Mouse (Mus musculus) forebrain, postnatal 0 days (tissue): ENCODE data around the gene Oit3. TPM values are rescaled to one million over a fixed set of nuclear protein-coding genes. Genes with fewer than 3 reads are reported as not detected.
"Not testable (repeated sequence)": the region's sequence is repeated elsewhere in the genome, so short reads cannot be mapped to it uniquely, and the experiment has no call there.

Source experiments
- ATAC-seq: fragments of 200-750 bp; cut with Nextera tagmentation; 2 replicates; pipeline ENCODE4 v1.8.0; 2017; ENCODE audit warnings: mild to moderate bottlenecking, moderate library complexity
- DNase-seq: peaks from one replicate; pipeline ENCODE4 v3.0.0-alpha.2; 2015
- H3K27ac ChIP-seq: fragments of 300-500 bp; sonication (generic); 2 replicates; pipeline ENCODE4 v1.5.1; 2014; ENCODE audit warnings: low read depth, mild to moderate bottlenecking, antibody characterized with exemption, low read length, moderate library complexity, mixed read lengths
- H3K27me3 ChIP-seq: fragments of 300-500 bp; sonication (generic); 2 replicates; pipeline ENCODE4 v1.6.1; 2014; ENCODE audit warnings: mild to moderate bottlenecking, low read length, mixed read lengths; ENCODE audit not compliant: insufficient read depth
- H3K36me3 ChIP-seq: fragments of 300-500 bp; sonication (generic); 2 replicates; pipeline ENCODE4 v1.6.1; 2014; ENCODE audit warnings: mild to moderate bottlenecking, moderate library complexity; ENCODE audit not compliant: insufficient read depth
- H3K4me1 ChIP-seq: fragments of 300-500 bp; sonication (generic); 2 replicates; pipeline ENCODE4 v1.6.1; 2014; ENCODE audit warnings: antibody characterized with exemption; ENCODE audit not compliant: insufficient read depth
- H3K4me2 ChIP-seq: fragments of 300-500 bp; sonication (generic); 2 replicates; pipeline ENCODE4 v1.6.1; 2014; ENCODE audit warnings: low read depth, mild to moderate bottlenecking, moderate library complexity
- H3K4me3 ChIP-seq: fragments of 300-500 bp; sonication (generic); 2 replicates; pipeline ENCODE4 v1.5.1; 2014; ENCODE audit warnings: low read depth, low read length, mixed read lengths
- H3K9ac ChIP-seq: fragments of 300-500 bp; sonication (generic); 2 replicates; pipeline ENCODE4 v1.6.1; 2014; ENCODE audit warnings: mild to moderate bottlenecking
- H3K9me3 ChIP-seq: fragments of 300-500 bp; sonication (generic); 2 replicates; pipeline ENCODE4 v1.6.1; 2016; ENCODE audit warnings: low read length
- CTCF ChIP-seq: sonication (generic); IDR thresholded peaks from 2 replicates; pipeline ENCODE4 v1.5.1; 2016; ENCODE audit warnings: antibody characterized with exemption, control low read depth, low read depth
- WGBS: fragments of 180-500 bp; shearing (Covaris S2); extraction: QIAGEN DNeasy Blood & Tissue Kit; methylation state at CpG from one replicate; pipeline ENCODE4 v1.1.7; 2014; 5-methylcytosine and 5-hydroxymethylcytosine counted together
- polyA plus RNA-seq: library from polyadenylated mRNA; unstranded; fragments of >200 nt; fragmentation: Nextera tagmentation; extraction: Ambion mirVana; gene quantifications from 2 replicates; pipeline ENCODE4 v1.2.1, GENCODE M21; 2015
- total RNA-seq: library from RNA; depleted of rRNA; stranded (reverse); fragments of >200 nt; gene quantifications from 2 replicates; pipeline ENCODE4 v1.2.3, GENCODE M21; 2014

Oit3 gene
- total and polyA plus RNA-seq, 2 experiments from 2014 or later, result 0.19 to 0.27 TPM

DNA sequence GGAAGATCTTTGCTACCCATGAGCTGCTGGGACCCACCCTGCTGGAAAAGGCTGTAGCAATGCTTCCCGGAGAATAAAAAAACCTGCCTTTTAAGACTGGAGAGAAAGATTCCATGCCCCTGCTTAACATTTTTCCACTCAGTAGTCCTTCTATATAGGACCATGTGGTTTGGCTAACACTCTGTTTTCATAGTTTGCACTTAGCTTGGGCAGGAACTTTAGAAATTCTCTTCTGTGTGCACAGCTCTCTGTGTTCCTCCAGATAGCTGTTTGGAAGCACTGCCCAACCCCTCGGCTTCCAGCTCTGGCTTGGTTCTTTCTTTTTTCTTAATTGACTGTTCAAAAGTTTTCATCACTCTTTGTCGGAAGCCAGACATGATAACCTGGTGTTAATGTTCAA is 25.0 kb downstream of the Oit3 start:
- no peak for TF ChIP-seq CTCF
- Histone ChIP-seq H3K9me3 (no peaks in the 10 kb centered on the region), H3K4me1 (no peaks in the 10 kb centered on the region), H3K27me3 (no peaks in the 10 kb centered on the region), H3K27ac (no peak overlapping the region), H3K4me2 (no peak overlapping the region), H3K4me3 (no peak overlapping the region), H3K9ac (no peak overlapping the region), H3K36me3 (no peaks in the 10 kb centered on the region)
- DNase-seq, result no peak
- WGBS, result 92% methylated on average over 3 of the region's 3 CpGs
- no peak for ATAC-seq

DNA sequence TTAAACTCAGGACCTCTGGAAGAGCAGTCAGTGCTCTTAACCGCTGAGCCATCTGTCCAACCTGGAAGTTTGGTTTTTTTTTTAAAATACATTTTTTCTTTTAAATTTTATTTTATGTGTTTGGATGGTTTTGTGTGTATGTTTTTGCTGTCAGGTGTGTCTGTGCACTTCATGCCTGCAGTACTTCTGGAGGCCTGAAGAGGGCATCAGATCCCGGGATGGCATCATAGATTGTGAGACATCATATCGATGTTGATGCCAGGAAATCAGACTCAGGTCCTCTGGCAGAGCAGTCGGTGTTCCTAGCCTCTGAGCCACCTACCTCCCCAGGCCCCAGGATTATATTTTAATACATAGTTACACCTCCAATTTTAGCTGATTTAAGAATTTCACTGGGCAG is 27.9 kb downstream of the Oit3 start:
- H3K4me1 ChIP-seq, result 0 out of 2 replicates have a peak, but pooled peaks cover under 1% of the 10 kb centered on the region
- no peak overlapping the region for H3K4me2 ChIP-seq
- H3K4me3 ChIP-seq, result no peak overlapping the region
- H3K9ac ChIP-seq, result no peak overlapping the region
- no peaks in the 10 kb centered on the region for H3K36me3 ChIP-seq
- no peak overlapping the region for H3K27ac ChIP-seq
- no peaks in the 10 kb centered on the region for H3K9me3 ChIP-seq
- H3K27me3 ChIP-seq, result no peaks in the 10 kb centered on the region
- 94% methylated on average over 4 of the region's 4 CpGs for WGBS
- no peak for DNase-seq
- TF ChIP-seq CTCF, result peak; percentile 17; the same call in 1 of the 2 replicates
- ATAC-seq, result no peak

- Histone ChIP-seq H3K9me3 (no peaks in the 10 kb centered on the region), H3K4me2 (no peak overlapping the region), H3K4me1 (0 out of 2 replicates have a peak, but pooled peaks cover 4% of the 10 kb centered on the region), H3K27ac (no peak overlapping the region), H3K9ac (no peak overlapping the region), H3K36me3 (no peaks in the 10 kb centered on the region), H3K27me3 (no peaks in the 10 kb centered on the region), H3K4me3 (no peak overlapping the region)
- DNase-seq (no peak), ATAC-seq (no peak)
- TF ChIP-seq CTCF, result no peak
- WGBS, result 91% methylated on average over 12 of the region's 12 CpGs
Measured at GRCm38 (mm10) chr10:59410264-59410663, 31.3 kb downstream of the Oit3 start.

DNA sequence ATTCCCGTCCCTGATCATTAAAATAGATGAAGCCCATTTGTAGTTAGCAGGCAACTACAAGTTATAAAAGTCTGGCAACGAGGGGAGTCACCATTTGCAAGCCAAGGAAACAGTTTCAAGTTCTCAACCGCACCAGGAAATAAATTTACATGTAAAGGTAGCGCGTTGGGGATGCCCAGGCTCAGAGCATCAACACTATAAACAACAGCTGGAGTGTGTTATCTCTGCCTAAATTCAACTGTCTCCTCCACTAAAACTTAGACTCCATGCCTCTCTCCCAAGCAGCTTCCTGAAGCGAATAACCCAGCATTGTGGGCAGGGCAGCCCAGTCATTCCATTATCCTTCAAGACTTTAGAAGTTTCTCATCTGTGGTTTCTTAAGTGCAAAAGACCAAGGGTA is 33.1 kb downstream of the Oit3 start:
- Histone ChIP-seq H3K4me2 (no peak overlapping the region), H3K27ac (no peak overlapping the region), H3K9ac (no peak overlapping the region), H3K9me3 (no peaks in the 10 kb centered on the region), H3K36me3 (no peaks in the 10 kb centered on the region), H3K4me3 (no peak overlapping the region), H3K4me1 (0 out of 2 replicates have a peak, but pooled peaks cover 4% of the 10 kb centered on the region), H3K27me3 (no peaks in the 10 kb centered on the region)
- ATAC-seq (no peak), DNase-seq (no peak)
- 57% methylated on average over 6 of the region's 6 CpGs for WGBS
- no peak for TF ChIP-seq CTCF

DNA sequence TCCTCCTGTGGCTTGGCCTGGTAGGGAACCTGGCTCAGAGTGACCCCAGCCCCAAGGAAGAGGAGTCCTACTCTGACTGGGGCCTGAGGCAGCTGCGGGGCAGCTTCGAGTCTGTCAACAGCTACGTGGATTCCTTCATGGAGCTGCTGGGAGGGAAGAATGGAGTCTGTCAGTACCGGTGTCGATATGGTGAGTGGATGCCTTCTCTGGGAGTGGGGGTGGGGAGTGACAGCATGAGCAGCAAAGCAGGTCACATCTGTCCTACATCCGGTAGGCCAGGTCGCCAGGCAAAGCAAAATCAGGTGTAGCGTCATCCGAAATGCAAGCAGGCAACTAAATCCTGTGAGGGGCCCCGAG is 37.8 kb downstream of the Oit3 start:
- Histone ChIP-seq H3K27me3 (no peaks in the 10 kb centered on the region), H3K9me3 (no peaks in the 10 kb centered on the region), H3K36me3 (no peaks in the 10 kb centered on the region), H3K4me1 (0 out of 2 replicates have a peak, but pooled peaks cover 3% of the 10 kb centered on the region), H3K4me3 (no peak overlapping the region), H3K27ac (no peak overlapping the region), H3K9ac (no peak overlapping the region), H3K4me2 (no peak overlapping the region)
- 85% methylated on average over 10 of the region's 10 CpGs for WGBS
- DNase-seq (no peak), ATAC-seq (no peak)
- TF ChIP-seq CTCF, result no peak

GRCm38 (mm10) chr10:59402899-59403792 is 38.4 kb downstream of the Oit3 start, which contains the start of gene Pla2g12b:
Gene Pla2g12b (plus strand): TSS chr10:59403660.
- no peak for TF ChIP-seq CTCF
- no peak within 1 kb of the TSS for H3K4me3 ChIP-seq
- no peak within 1 kb of the TSS for H3K4me2 ChIP-seq
- no peak within 1 kb of the TSS for H3K27ac ChIP-seq
- no peak within 1 kb of the TSS for H3K9ac ChIP-seq
- no peak for ATAC-seq
- H3K36me3 ChIP-seq, result no peaks in the 10 kb centered on the region
- DNase-seq, result no peak
- H3K27me3 ChIP-seq, result no peaks in the 10 kb centered on the region
- no peaks in the 10 kb centered on the region for H3K9me3 ChIP-seq
- H3K4me1 ChIP-seq, result no peaks in the 10 kb centered on the region
- 79% methylated on average over 21 of the region's 21 CpGs for WGBS

GRCm38 (mm10) chr10:59395461-59395860 is 46.1 kb downstream of the Oit3 start, which contains the start of gene Gm10273:
Gene Gm10273 (plus strand): TSS chr10:59395632.
- H3K36me3 ChIP-seq, H3K9me3 ChIP-seq, DNase-seq, H3K4me1 ChIP-seq, H3K4me3 ChIP-seq, H3K9ac ChIP-seq, H3K27me3 ChIP-seq, H3K4me2 ChIP-seq, H3K27ac ChIP-seq, ATAC-seq: not testable (repeated sequence)
- WGBS, result 90% methylated on average over 7 of the region's 25 CpGs
